ENCODE assay signal across 11 mouse cellular contexts in genomic region chr4:135069818-135070217, GRCm38 (mm10). TPM values are rescaled to one million over a fixed set of nuclear protein-coding genes. Genes with fewer than 3 reads are reported as not detected.
DNase-seq lines count a peak whose midpoint lies in the region; ATAC-seq and TF ChIP-seq lines count a peak whose summit lies in the region.
"Had no signal": no experiment of that assay in that cellular context is flagged by ENCODE, and none has a peak within 500 bp of the region (broad histone marks: within the 10 kb centered on the region; RNA-seq: fewer than 3 reads in every experiment).

No protein-coding gene starts in this region.

- H3K36me3 ChIP-seq in kidney, embryonic 15.5 days, result no peaks in the 10 kb centered on the region
- H3K36me3 ChIP-seq in CH12.LX (replicated peaks in 1 of 2; ENCODE audit: control insufficient read depth in 1 of 2, insufficient read depth in 1 of 2, low read length in 1 of 2) (no peaks in the 10 kb centered on the region), macrophage (ENCODE audit: inconsistent target) (no peaks in the 10 kb centered on the region)
- no peaks in the 10 kb centered on the region for H3K36me3 ChIP-seq in hindbrain, embryonic 16.5 days (ENCODE audit: control insufficient read depth, insufficient read depth, low read length)
- H3K36me3 ChIP-seq: embryonic facial prominence, embryonic 13.5 days; neural tube, embryonic 12.5 days had no signal

- no peak for ATAC-seq in kidney, embryonic 15.5 days (replicated peaks; ENCODE audit: low FRiP score)
- ATAC-seq in hindbrain, embryonic 16.5 days, result no peak

- peak; percentile 35 for DNase-seq in kidney, postnatal 10 days
- DNase-seq in CH12.LX (ENCODE audit: extremely low read depth), result no peak
- DNase-seq in heart, adult 8-10 months (ENCODE audit: low spot score), result peak; percentile 35
- no peak for DNase-seq in cerebellum, postnatal 25 days
- no peak for DNase-seq in neural tube, embryonic 10.5 days (ENCODE audit: extremely low spot score, low spot score)

- no peak overlapping the region for H3K4me3 ChIP-seq in kidney, embryonic 15.5 days (replicated peaks)
- H3K4me3 ChIP-seq in CH12.LX (replicated peaks in 1 of 3; ENCODE audit: low read depth in 2 of 3, low read length in 2 of 3, poor library complexity in 1 of 3) (no peak overlapping the region), macrophage (ENCODE audit: inconsistent target) (no peak overlapping the region)
- H3K4me3 ChIP-seq in hindbrain, embryonic 16.5 days (ENCODE audit: low read length), result no peak overlapping the region
- H3K4me3 ChIP-seq: embryonic facial prominence, embryonic 13.5 days; neural tube, embryonic 12.5 days had no signal

- H3K4me2 ChIP-seq in kidney, embryonic 15.5 days, result no peak overlapping the region
- H3K4me2 ChIP-seq in CH12.LX (ENCODE audit: insufficient read depth, low read depth, poor library complexity, severe bottlenecking), result no peak overlapping the region
- no peak overlapping the region for H3K4me2 ChIP-seq in hindbrain, embryonic 16.5 days (ENCODE audit: low read length)
- H3K4me2 ChIP-seq: embryonic facial prominence, embryonic 13.5 days; neural tube, embryonic 12.5 days had no signal

- no peak overlapping the region for H3K27ac ChIP-seq in kidney, embryonic 15.5 days
- H3K27ac ChIP-seq in CH12.LX (ENCODE audit: insufficient read depth, low read depth) (no peak overlapping the region), macrophage (peak overlapping the region; percentile 2; the same call in 1 of the 2 replicates)
- H3K27ac ChIP-seq in hindbrain, embryonic 16.5 days (ENCODE audit: low read depth, low read length), result no peak overlapping the region
- H3K27ac ChIP-seq: embryonic facial prominence, embryonic 13.5 days; neural tube, embryonic 12.5 days had no signal

- TF ChIP-seq POLR2A in CH12.LX (IDR thresholded peaks at IDR 0.05; ENCODE audit: low read depth, low read length), result no peak

- TF ChIP-seq EP300 in CH12.LX (IDR thresholded peaks at IDR 0.05; ENCODE audit: low read length), result no peak

- in situ Hi-C loops in CH12.LX (cut with MboI; ENCODE audit: low pct_ligation_motif_present, low pct_unique_long_range_greater_than_20kb, low sequenced_read_pairs), result loop anchor here (5.0 to 10.0 kb wide), 2 partner anchors 52 to 245 kb away; partner anchors contain the start of gene Runx3

- dilution Hi-C loops in CH12.LX (cut with MboI; ENCODE audit: extremely low pct_ligation_motif_present, extremely low pct_unique_long_range_greater_than_20kb, low sequenced_read_pairs), result no loop called here

- no peak for TF ChIP-seq CTCF in CH12.LX (conservative IDR thresholded peaks at IDR 0.05 in 1 of 2, IDR thresholded peaks at IDR 0.05 in 1 of 2; ENCODE audit: low read depth in 2 of 2, low read length in 2 of 2)

- WGBS in kidney, embryonic 15.5 days, result 68% methylated on average over 18 of the region's 18 CpGs
- WGBS in macrophage (ENCODE audit: missing documents), result under 1% methylated on average over 18 of the region's 18 CpGs
- 79% methylated on average over 18 of the region's 18 CpGs for WGBS in hindbrain, embryonic 16.5 days

- H3K4me1 ChIP-seq in kidney, embryonic 15.5 days, result peaks cover 9% of the 10 kb centered on the region; the same call in 1 of the 2 replicates
- H3K4me1 ChIP-seq in CH12.LX (ENCODE audit: control insufficient read depth in 1 of 2, insufficient read depth in 2 of 2), result peaks cover 26 to 69% of the 10 kb centered on the region in 2 experiments
- no peaks in the 10 kb centered on the region for H3K4me1 ChIP-seq in hindbrain, embryonic 16.5 days (ENCODE audit: control insufficient read depth, insufficient read depth, low read depth, low read length)
- H3K4me1 ChIP-seq: neural tube, embryonic 12.5 days had no signal

- no peaks in the 10 kb centered on the region for H3K27me3 ChIP-seq in kidney, embryonic 15.5 days
- H3K27me3 ChIP-seq in CH12.LX (replicated peaks), result peaks cover 2% of the 10 kb centered on the region
- H3K27me3 ChIP-seq in hindbrain, embryonic 16.5 days (replicated peaks; ENCODE audit: control insufficient read depth, insufficient read depth, low read length), result no peaks in the 10 kb centered on the region
- H3K27me3 ChIP-seq: embryonic facial prominence, embryonic 13.5 days; neural tube, embryonic 12.5 days had no signal

- no peaks in the 10 kb centered on the region for H3K9me3 ChIP-seq in kidney, embryonic 15.5 days (replicated peaks)
- peaks cover 3% of the 10 kb centered on the region for H3K9me3 ChIP-seq in CH12.LX (replicated peaks; ENCODE audit: low read length)
- H3K9me3 ChIP-seq in hindbrain, embryonic 16.5 days (ENCODE audit: control insufficient read depth, low read length), result no peaks in the 10 kb centered on the region
- H3K9me3 ChIP-seq: embryonic facial prominence, embryonic 13.5 days; neural tube, embryonic 12.5 days had no signal

- H3K79me2 ChIP-seq in CH12.LX (replicated peaks; ENCODE audit: control insufficient read depth, extremely low read depth, insufficient read depth, poor library complexity, severe bottlenecking) (no peaks in the 10 kb centered on the region), macrophage (ENCODE audit: inconsistent target) (no peaks in the 10 kb centered on the region)

- no peak for TF ChIP-seq RAD21 in CH12.LX (IDR thresholded peaks at IDR 0.05; ENCODE audit: low read depth, low read length)

- H3K9ac ChIP-seq in kidney, embryonic 15.5 days, result no peak overlapping the region
- no peak overlapping the region for H3K9ac ChIP-seq in CH12.LX (ENCODE audit: insufficient read depth, low read depth)
- H3K9ac ChIP-seq in hindbrain, embryonic 16.5 days (ENCODE audit: low read depth, low read length), result no peak overlapping the region
- H3K9ac ChIP-seq: embryonic facial prominence, embryonic 13.5 days; neural tube, embryonic 12.5 days had no signal

TF ChIP-seq in CH12.LX, 34 proteins besides CTCF, POLR2A, EP300 and RAD21:
- TF ChIP-seq TCF12 (IDR thresholded peaks at IDR 0.05; ENCODE audit: low read depth, low read length), result no peak
- peak; percentile 25; the same call in 1 of the 2 replicates for TF ChIP-seq ELF1 (IDR thresholded peaks at IDR 0.05; ENCODE audit: low read depth, low read length)
- TF ChIP-seq KAT2A (IDR thresholded peaks at IDR 0.05; ENCODE audit: insufficient replicate concordance, low read length), result no peak

RNA-seq across cellular contexts. Expression of gene Runx3, which starts 50.6 kb away (rescaled TPM):
- polyA plus RNA-seq in kidney, embryonic 15.5 days (2015; fragmentation: Nextera tagmentation; extraction: Ambion mirVana), result 0.04 and 0.19 TPM in 2 replicates
- 13.7 and 19.7 TPM in 2 replicates for total RNA-seq in CH12.LX (2012; rRNA removed)
- 2.4 and 5.0 TPM in 2 replicates for total RNA-seq in CH12.LX (2014; rRNA removed)
- 48.0 and 61.1 TPM in 2 replicates for polyA plus RNA-seq in CH12.LX (2012; ENCODE audit: insufficient read length, low read depth)
- total RNA-seq in heart, adult 8-10 months (2022), result under 1 TPM; 0.35 to 0.69 (median 0.49) TPM
- total RNA-seq in macrophage (2018; cell fraction: chromatin; rRNA removed), result 1 to 10 TPM in 9 of 26 experiments, under 1 TPM in 11, not detected in 6; 0.20 to 5.0 (median 0.70) TPM
- 1 to 10 TPM in 16 of 26 experiments, under 1 TPM in 10; 0.48 to 1.5 (median 1.1) TPM for total RNA-seq in macrophage (2018; cell fraction: cytosol; rRNA removed)
- total RNA-seq in macrophage (2018; cell fraction: nucleus; rRNA removed), result 1 to 10 TPM in 16 of 26 experiments, under 1 TPM in 10; 0.40 to 4.6 (median 1.1) TPM
- polyA plus RNA-seq in macrophage (2018), result 0.75 to 1.8 TPM (median 1.3 TPM) in 3 replicates
- polyA plus RNA-seq in hindbrain, embryonic 16.5 days (2015; fragmentation: Nextera tagmentation; extraction: Ambion mirVana), result 0.11 TPM in 1 of 2 replicates, not detected in the other
- total RNA-seq: left cerebral cortex, postnatal 36 days had no signal

Comparison
In these comparisons a context has a peak if more than half of its experiments do, and no peak if none do; other contexts are left out.
1. DNase-seq: peak in kidney, postnatal 10 days (single experiment) and heart, adult 8-10 months (single experiment); none in CH12.LX (single experiment), cerebellum, postnatal 25 days (0 of 2) and neural tube, embryonic 10.5 days (single experiment).
2. RNA of gene Runx3, which starts 50.6 kb away (polyA plus RNA-seq): 48.0 to 61.1 TPM in CH12.LX; 0.75 to 1.8 TPM in macrophage, 0.04 to 0.19 TPM in kidney, embryonic 15.5 days and 0.11 TPM in hindbrain, embryonic 16.5 days; every median in the first group is over 10 times any median in the second.